Mouse (Mus musculus) bone marrow, adult 2 months (tissue): ENCODE measurements around the gene Pla2g7.

ENCODE experiments used
- CTCF ChIP-seq: fragments of 200-500 bp; IDR thresholded peaks from 2 replicates; pipeline ENCODE4 v1.5.1; 2011; ENCODE audit warnings: low read length, control low read depth; ENCODE audit not compliant: control insufficient read depth, insufficient read depth
- POLR2A ChIP-seq: fragments of 200-500 bp; IDR thresholded peaks from 2 replicates; pipeline ENCODE4 v1.6.1; 2011; ENCODE audit warnings: low read depth, mild to moderate bottlenecking, control low read depth, low read length, borderline replicate concordance; ENCODE audit not compliant: control insufficient read depth

DNA sequence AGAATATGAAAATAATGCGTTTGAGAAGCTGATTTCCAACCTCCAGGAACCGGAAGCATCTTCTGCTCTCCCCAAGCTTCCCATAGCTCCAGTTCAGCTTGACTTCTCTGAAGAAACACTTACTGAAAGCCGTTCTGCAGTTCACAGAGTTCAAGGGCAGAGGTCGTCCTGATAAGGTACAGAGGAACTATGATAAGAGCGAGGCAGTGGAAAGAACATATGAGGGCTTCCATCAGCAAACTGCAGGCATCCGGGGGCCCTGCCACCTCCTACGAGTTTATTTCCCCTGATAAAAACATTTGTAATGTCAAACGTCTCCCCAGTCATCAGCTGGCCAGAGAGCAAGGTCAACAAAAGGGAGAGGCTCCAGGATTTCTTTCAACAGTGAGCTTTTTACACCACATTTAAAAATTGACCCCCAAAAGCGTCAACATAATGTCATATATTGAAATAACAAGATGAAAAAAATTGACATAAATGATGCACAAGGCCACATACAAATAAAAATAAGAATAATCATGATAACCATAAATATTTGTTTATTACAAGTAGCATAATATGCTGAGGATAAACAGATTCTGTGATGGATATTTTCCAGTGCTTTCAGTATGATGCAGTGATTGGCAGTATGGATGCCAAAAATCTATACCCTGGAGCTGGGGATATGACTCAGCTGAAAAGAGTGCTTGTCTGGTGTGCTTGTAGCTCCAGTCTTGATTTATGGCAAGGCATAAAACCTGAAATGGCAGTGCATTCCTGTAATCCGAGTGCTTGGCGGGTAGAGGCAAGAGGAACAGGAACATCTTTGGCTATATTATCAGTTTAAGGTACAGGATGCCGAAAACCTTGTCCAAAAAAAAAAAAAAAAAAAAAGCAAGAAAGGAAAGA is 13.1 kb upstream of the Pla2g7 start:
- TF ChIP-seq CTCF (no peak), POLR2A (no peak)
